Mouse (Mus musculus) skeletal muscle tissue, adult 2 months (tissue): ENCODE measurements around the gene Ano6.

Source experiments
- DNase-seq: peaks from one replicate; pipeline ENCODE4 v3.0.0-alpha.2; 2012; ENCODE audit warnings: low read depth, low spot score

The Ano6 gene

DNA sequence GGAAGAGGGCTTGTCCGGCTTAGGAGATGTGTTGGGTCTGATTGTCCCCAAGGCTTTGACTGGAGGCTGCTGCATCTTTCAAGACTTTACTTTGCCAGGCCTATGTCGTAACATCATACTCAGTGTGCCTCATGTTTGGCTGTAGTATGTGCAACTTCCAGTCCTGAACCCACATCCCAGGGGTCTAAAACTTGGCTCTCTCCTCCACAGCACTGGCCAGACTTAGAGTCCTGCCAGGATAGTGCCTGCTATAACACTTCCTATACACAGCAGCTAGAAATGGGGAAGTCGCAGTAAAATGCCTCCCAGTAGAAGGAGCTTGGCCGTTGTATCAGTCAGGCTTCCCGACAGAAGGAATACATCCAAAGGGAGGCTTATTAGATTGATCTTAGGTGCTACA is 21.9 kb upstream of the Ano6 start:
- peak; percentile 61 for DNase-seq

DNA sequence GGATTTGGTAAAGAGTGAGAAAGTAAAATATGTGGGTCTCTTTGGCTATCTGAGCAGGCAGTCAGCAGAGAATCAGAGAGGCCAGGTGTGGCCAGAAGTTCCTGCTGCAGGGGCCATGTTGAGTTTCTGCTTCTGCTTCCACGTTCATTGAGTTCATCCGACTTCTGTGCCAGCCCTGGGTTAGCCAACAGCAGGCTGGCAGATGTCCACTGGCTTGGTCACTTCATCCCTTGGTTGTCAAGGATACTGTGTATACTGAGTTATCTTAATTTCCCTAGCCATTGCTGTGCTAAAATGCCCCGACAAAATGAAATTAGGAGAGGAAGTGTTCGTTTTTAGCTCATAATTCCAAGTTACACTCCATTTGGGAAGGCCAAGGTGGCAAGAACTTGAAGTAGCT is 21.1 kb upstream of the Ano6 start:
- peak; percentile 31 for DNase-seq

DNA sequence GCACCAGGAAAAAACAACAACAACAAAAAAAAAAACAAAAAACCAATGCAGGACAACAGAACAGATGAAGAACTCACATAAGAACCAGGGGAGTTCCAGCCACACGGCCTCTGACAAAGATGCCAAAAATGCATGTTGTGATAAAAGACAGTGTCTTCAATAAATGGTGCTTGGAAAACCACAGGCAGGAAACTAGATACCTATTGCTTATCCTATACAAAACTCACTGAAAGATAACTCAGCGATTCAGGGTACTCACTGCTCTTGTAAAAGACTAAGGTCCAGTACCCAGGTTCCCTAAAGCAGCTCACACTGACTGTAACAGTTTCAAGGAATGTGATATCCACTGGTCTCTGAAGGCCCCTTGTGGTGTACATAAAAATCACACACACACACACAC is 20.3 kb upstream of the Ano6 start:
- DNase-seq: no peak

DNA sequence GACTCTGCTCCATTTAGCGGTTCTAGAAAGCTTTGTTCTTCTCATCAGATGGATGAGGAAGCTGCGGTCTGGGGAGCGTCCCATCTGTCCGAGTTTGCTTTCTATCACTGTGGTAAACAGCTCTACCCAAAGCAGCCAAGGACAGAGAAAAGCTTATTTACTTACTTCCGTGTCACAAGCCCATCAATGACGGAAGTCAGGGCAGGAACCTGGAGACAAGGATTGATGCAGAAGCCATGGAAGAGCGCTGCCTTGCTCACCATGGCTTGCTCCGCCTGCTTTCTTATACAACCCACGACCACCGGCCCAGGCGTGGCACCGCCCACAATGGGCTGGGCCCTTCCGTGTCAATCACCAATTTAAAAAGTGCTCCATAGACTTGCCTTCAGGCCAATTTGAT is 18.3 kb upstream of the Ano6 start:
- DNase-seq: no peak

DNA sequence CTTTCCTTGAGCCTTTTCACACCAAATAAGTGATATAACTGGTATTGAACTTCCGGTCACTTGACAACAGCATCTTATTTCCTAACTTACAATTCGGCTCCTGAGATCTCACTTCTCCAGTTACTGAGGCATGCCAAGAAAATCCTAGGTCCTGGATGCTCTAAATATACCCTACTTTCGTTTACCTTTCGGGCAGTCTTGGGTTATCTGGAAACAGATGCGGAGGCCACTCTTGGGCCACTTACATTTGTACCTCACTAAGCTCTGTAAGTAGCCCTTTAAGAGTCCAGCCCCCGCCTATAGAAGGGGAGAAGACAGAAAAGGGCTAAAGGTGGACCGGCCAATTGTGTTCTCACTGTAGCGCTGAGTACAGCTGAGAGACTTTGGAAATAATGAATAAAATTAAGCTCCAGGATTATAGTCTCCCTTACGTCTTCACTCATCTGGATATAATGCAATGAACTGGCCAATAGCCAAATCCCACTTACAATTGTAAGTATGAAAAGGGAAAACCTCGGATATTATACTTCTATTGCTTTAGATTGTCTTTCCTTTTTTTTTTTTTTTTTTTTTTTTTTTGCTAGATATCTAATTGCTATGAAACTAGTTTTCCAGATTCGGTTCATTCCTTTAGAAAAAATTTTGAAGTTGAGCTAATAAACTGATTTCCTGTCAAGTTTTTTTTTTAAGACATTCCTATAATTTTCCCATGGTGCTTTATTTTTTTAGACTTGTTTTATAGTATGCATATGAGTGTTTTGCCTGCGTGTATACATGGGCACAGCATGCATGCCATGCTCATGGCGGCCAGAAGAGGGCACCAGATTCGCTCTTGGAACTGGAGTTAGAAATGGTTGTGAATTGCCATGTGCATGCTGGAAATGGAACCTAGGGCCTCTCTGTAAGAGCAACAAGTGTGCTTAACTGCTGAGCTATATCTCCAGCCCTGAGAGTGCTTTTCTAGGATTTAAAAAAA is 17.5 kb upstream of the Ano6 start:
- DNase-seq: no peak

DNA sequence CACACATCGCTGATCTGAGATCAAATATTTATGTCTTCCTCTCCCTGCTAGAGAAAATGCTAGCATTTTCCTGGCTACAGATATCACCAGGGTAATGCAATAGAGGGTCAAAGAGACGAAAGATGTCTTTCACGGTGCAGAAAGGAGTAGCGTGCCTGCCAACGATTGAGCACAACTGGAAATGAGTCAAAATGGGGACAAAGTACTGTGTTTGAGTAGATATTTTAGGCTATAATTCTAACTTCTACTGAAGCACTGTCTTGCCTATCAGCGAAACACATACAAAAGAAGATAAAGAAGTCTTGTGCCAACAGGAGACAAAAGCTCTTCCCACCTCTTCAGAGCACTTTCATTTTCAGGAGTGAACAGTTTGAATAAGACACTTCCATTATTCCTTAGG is 16.4 kb upstream of the Ano6 start:
- no peak for DNase-seq

DNA sequence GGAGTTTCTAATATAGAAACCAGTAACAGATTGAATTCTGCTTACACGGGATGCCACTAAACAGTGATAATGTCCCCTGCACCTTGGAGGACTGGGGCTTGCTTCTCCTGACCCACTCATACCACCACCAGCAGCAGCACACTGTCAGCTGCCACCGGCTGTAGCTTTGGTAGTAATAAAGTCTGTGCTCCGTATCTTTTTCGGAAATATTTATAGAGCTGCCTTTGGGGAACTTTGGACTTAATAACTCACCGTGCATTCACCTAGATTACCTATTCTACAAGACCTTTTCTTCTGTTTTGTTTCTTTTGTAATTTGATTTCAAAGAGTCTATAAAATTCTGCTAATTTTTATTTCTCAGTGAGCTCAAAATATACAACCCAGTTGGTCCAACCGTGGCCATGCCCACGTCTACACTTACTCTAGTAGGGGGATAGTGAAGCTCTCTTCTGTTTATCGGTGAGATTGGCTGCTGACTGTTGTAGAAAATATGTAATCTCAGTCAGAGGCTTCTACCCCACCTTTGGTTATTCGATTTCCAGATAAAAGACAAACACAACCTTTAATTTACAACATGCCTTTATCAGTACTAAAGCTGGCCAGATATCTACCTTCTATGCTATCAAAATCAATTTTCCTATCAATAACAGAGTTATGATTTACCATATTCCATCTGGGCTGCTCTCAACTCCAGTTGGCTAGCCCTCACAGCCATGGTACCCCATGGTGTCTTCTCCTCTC is 15.8 kb upstream of the Ano6 start:
- no peak for DNase-seq

DNA sequence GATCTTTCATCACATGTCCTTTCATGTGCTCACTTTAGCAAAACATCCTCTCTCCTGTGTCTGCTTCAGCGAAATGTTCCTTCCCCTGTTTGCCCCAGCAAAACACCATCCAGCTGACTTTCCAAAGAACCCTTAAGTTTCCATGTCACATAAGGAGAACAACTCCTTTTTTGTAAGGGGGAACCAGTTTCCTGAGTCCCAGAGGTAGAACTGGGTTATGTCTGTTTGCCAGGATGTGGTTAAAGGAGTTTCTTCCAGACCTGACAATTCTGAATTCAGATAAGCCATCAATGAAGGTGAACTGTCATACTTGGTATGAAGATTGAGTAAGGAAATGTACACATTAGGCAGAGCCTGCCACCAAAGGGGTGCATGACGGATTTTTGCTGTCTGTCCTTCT is 12.9 kb upstream of the Ano6 start:
- no peak for DNase-seq

DNA sequence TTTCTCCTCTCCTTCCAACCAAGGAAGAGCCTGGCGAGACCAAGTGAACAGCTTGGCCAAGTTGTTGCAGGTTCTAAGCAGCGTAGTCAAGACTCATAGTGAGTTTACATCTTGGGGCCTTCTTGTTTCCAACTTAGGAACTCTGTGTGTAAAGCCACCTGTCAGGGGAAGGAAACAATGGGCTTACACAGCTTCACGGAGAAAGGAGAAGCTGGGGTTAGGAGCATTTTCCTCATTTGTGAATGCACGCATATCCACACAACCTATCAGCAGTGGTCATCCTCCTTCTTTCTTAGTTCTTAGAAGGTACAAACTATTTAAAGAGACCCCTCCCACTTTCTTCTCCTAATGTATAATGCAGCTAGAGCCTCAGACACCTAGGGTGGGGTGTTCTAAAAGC is 11.9 kb upstream of the Ano6 start:
- DNase-seq: no peak

DNA sequence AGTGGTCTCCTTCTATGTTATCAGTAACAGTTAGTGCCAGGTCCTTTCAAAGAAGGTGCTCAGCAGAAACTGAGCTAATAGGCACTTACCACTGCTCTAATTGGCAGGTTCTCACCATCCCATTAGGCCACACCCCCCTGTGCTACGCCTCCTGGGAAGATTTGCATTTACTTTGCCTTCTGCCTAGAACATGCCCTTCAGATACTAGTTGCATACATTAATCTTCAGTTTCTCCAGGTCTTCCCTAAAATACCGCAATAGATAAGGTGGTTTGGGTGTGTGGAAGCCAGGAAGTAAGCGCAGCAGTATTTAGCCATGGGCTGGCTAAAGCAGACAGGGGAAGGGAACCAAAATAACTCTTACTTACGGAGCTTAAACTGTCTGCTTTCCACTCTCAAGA is 4.0 kb upstream of the Ano6 start:
- DNase-seq: no peak

DNA sequence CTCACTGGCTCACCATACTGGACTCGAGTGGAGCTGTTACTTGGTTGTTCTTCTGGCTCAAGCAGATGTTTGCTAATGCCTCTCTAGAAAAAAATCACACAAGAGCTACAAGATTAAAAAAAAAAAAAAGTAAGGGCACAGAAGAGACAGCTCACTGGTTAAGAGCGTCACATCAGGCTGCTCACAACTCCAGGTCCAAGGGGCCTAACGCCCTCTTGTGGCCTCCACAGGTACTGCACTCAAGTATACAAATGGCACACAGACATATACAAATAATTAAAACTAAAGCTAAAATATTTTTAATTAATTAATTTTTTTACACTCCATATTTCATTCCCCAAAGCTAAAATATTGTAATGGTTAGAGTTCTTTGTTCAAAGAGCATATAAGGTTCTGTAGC is 3.1 kb upstream of the Ano6 start:
- no peak for DNase-seq

DNA sequence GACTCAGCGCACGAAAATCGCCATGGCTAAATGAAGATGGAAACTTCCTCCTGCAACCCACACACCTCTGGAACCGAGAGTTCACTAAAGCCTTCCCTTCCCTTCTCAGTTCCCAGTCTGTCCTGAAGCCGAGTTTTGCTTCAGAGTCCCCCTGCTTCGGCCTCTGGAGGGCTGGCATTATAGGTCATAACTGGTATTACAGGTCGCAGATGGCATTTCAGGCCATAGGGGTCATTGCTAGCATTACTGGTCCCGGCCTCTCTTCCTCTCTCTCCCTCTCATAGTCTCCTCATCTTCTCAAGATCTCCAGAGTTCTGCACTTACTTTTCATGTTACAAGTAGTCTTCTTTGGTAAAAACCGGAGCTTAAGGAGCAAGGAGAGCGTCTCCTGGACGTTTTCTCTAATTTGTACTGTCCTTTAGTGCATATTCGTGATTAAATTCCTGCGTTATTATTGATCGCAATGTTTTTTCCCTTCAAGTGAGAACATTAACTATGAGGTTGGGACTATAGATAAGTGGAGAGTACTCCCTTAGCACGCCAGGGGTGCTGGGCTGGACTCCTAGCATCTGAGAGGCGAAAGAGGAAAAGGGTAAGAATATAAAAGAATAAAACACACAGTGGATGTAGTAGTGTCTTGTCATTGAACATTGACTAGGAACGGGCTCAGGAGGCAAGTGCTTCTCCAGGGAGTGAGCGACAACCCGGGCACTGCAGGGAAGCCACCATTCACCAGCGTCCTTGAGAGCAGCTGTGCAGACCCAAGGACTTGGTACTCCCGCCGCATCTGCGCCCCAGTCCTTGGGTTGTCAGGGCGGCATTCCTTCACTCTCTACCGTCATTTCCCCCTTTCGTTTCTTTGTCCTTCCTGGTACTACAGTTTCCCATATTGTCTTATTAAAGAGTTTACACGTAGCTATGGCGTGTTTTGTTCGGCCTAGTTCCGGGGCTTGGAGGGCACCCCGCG is 798 bp upstream of the Ano6 start:
- DNase-seq: no peak

DNA sequence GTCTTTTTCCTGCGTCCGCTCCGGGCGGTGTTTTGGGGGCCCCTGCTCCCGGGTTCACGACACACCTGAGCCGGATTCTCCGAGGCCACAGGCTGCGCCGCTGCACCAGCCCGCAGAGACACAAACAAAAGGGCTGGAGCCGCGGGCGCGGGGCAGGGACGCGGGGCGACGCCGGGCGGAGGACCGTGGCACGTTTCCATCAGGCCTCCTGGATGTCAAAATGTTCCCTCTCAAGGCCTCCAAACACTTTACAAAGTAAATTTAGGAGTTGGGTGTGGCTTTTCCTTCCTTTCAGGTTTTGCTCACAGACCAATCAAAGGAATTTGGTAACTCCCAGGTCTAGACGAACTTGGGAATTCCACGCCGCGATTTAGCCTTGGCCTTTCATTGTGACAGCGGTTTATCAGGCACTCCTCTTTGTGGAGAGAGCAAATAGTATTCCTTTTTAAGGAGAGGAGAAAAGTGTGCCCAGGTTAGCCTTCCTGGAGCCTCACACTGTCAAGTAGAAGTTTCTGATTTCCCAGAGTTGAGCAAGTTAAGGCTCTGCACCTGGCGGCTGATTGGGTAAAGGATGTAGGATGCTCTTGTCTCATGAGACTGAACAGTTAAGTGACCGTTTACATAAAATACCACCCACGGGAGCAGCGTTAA is 623 bp downstream of the Ano6 start:
- DNase-seq: no peak

DNA sequence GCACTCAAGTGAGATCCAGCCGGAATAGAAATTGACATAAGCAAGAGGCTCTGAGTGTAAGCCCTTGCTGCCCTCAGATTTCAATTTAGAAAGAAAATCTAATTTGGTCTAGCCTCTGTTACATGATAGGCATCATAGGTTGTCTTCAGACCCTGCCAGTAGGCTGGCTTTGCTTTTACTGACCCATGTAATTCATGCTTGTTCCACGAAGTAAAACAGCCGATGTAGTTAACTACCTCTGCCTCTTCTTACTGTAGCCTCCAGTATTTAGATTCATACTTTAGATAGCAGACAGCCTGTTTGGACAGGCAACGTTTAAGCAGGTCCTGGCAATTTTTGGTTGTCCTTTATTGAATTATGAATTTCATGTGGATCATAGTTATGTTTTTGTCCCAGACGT is 1.2 kb downstream of the Ano6 start:
- DNase-seq: peak; percentile 56

DNA sequence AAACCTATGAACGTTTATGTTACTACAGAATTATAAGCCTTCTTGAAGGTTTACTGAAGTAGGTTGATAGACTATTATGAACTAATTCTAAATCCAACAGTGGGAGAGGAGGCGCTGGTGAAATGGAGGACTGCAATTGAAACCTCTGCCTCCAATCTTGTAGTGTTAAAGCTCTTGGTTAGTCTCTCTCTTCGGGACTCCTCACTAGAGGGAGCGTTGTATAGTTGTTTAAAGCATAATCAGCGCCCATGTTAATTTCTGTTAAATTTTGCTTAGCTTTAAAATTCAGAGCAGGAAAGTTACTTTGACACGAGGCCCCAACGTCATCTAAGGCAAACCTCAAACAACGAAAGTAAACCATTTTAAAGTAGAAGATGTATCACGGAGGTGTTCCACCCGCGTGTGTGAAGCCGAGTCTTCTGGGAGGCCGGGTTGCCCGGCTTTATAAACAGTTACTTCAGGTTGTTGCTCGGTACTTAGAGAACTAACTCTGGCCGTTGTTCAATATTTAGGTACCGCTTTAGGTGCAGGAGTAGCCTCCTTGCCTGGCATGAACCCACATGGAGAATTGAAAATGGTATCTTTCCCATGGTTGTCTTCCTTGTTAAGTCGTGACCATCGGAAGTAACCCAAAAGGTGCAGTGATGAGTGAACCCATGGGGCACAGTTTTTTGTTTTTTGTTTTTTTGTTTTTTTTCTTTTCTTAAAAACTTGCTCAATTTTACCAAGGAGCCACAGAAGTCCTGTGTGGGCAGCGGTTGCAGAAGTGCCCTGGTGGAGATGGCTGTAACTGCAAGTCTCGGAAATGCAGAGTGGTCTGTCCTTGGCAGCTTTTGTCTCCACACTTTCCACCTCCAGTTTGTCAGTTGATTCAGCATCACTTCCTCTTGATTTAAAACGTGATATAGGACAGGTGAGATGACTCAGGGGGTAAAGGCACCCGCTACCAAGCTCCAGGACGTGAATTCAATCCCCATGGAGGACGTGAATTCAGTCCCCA is 1.9 kb downstream of the Ano6 start:
- no peak for DNase-seq

DNA sequence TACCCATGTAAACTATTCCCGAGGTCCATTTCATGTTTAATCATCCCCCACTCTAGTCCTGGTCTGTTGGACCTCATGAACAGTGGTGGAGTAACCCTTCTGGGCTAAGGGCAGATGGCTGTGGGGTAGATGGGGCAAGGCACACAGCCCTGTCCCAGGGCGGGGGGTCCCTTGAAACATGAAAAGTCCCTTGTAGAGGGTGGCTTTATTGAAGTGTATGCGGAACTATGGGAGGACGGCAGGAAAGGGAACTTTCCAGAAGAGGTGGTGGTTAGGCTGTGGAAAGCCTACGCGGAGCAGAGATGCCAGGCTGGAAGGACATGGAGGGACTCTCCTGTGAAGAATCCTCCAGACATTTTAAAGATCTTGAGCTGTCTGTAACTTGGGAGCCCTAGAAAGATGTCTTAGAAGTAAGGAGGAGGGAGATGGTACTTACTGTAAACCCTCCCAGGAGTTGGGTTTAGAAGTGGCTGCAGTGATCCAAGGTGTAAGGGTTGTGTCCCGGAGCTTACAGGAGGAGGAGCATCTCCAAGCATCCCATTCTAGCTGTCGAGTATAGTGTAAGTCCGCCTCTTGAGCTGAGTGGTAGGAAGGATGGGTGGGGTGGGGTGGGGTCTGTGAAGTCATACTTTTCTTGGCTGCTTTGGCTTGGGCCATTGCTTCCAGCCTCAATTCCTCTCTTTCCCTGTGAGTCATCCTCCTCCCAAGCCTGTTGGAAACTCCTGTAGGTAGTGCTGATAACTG is 3.3 kb downstream of the Ano6 start:
- no peak for DNase-seq

DNA sequence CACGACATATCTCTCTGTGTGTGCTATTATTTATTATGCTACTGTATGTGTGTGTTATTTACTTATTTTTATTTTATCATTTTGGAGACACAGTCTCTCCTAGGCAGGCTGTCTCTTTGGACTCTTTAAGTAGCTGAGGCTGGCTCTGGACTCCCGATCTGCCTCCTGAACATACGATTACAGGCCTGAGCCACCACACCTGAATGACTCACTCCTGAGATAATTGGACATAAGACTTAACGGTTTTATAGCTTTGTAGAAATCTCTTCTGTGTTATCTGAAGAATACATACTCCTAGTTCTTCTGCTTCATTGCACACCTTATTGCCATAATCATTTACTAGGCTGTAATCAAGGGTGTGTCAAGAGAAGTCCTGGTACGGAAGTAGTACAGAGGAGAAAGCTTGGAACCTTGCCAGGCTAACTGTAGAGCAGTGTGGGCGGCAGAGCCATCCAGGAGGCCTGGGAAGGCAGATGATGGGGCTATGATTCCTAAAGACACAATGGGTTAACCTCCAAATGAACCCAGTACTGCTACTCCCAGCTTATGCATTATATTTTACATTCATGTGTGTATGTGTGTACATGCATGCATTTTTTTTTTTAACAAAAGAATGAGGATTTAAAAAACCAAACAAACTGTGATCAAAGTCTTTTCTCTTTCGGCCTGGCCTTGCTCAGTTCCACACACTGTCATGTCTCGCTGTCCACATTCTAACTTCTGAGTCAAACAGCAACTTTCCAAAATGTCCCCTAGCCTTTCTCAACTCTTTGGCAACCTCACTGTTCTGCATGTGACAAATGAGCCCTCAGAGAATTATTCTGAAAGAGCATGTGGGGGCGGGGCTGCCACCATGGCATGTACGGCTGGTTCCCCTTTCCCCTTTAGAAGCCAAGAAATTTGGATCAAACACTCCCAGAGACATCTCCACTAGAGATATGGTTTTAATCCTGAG is 4.2 kb downstream of the Ano6 start:
- DNase-seq: no peak

DNA sequence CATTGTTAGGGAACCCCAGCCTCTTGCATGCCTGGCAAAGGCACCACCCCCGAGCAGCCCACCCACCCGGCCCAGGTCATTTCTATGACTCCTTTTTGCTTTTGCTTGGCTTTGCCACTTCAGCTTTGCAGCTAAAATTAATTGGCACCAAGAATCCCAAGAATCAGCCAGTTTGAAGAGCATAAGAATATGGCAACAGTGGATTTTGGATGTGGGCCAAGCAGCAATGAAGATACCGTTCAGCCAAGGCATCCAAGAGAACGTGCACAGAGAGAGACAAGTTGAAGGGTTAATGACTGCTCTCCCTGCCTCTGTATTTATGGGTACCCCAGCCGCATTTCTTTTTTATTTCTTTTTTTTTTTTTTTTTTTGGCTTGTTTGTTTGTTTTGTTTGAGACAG is 5.4 kb downstream of the Ano6 start:
- DNase-seq: no peak
